Comparison of ENCODE assay signal across 22 mouse cellular contexts in the genomic region with DNA sequence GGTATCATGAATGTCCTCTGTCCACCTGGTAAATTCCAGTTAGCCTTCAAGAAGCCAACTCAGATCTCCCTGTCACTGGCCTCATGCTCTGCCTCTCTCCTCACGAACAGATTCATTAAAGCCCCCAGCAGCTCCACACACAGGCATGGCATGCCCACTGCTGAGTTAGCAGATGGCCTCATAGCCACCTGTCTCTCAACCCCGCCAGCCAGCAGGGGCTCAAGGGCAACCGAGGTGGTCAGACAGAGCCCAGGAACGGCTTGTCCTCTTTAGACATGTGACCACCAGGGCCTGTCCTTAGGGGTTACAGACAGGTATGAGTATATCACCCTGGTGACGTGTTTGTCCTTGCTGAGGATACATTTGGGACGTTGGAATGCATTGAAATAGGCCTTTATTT. TPM values are rescaled to one million over a fixed set of nuclear protein-coding genes. Genes with fewer than 3 reads are reported as not detected.
DNase-seq lines count a peak whose midpoint lies in the region.
"Had no signal": no experiment of that assay in that cellular context is flagged by ENCODE, and none has a peak within 500 bp of the region (broad histone marks: within the 10 kb centered on the region; RNA-seq: fewer than 3 reads in every experiment).

No protein-coding gene starts in this region.

- peaks cover 31% of the 10 kb centered on the region for H3K4me1 ChIP-seq in heart, embryonic 10.5 days

- no peaks in the 10 kb centered on the region for H3K9me3 ChIP-seq in heart, embryonic 10.5 days
- H3K9me3 ChIP-seq: forebrain, embryonic 12.5 days; heart, embryonic 13.5 days; neural tube, embryonic 13.5 days had no signal

- H3K27ac ChIP-seq in heart, embryonic 10.5 days, result peak overlapping the region; percentile 73; the same call in 1 of the 2 replicates
- H3K27ac ChIP-seq: forebrain, embryonic 12.5 days; neural tube, embryonic 13.5 days had no signal

- no peak for DNase-seq in heart, embryonic 10.5 days (ENCODE audit: low spot score)
- DNase-seq in heart, adult 8-10 months (ENCODE audit: low spot score), result no peak
- peak; percentile 52 for DNase-seq in left cerebral cortex, postnatal 4 days
- no peak for DNase-seq in left cerebral cortex, adult 9 months (ENCODE audit: low spot score in 2 of 2)
- DNase-seq in cerebellum, postnatal 10 days, result peak; percentile 78 to 87
- no peak for DNase-seq in left cerebral cortex, postnatal 10 days (ENCODE audit: extremely low spot score in 1 of 2, low spot score in 2 of 2)
- no peak for DNase-seq in urinary bladder, postnatal 36 days (ENCODE audit: low spot score in 2 of 2)
- DNase-seq: kidney, adult 18-20 months; kidney, postnatal 25 days; layer of hippocampus, adult 9-11 months; lung, adult 18-20 months had no signal

- WGBS in heart, embryonic 10.5 days, result 62% methylated on average over 6 of the region's 6 CpGs

- intact Hi-C loops in left cerebral cortex, postnatal 4 days (cut with DNase I), result no loop called here
- intact Hi-C loops in left cerebral cortex, postnatal 10 days (cut with DNase I), result no loop called here

- no peak overlapping the region for H3K4me3 ChIP-seq in heart, embryonic 10.5 days
- H3K4me3 ChIP-seq: forebrain, embryonic 12.5 days; heart, embryonic 13.5 days; neural tube, embryonic 13.5 days had no signal

- 0 out of 2 replicates have a peak, but pooled peaks cover 4% of the 10 kb centered on the region for H3K27me3 ChIP-seq in heart, embryonic 10.5 days (ENCODE audit: insufficient read depth, poor library complexity, severe bottlenecking)
- H3K27me3 ChIP-seq: heart, embryonic 13.5 days had no signal

- no peaks in the 10 kb centered on the region for H3K36me3 ChIP-seq in heart, embryonic 10.5 days
- H3K36me3 ChIP-seq: forebrain, embryonic 12.5 days; heart, embryonic 13.5 days; neural tube, embryonic 13.5 days had no signal

RNA-seq across cellular contexts. Expression of a gene that starts 19.9 kb away (rescaled TPM):
- 10.9 and 15.7 TPM in 2 replicates for polyA plus RNA-seq in heart, embryonic 10.5 days (2016; fragmentation: Nextera tagmentation; extraction: Ambion mirVana)
- total RNA-seq in heart, adult 8-10 months (2022), result 10 to 100 TPM in 2 of 4 experiments, 1 to 10 TPM in 2; 9.6 to 10.9 (median 10.1) TPM
- total RNA-seq in left cerebral cortex, postnatal 4 days (2021), result 1 to 10 TPM; 1.8 TPM
- total RNA-seq in left cerebral cortex, postnatal 10 days (2021), result 1 to 10 TPM; 1.1 to 1.7 TPM
- total RNA-seq: monocyte, adult 5-6 weeks had no signal

RNA-seq across cellular contexts. Expression of a gene that starts 49.1 kb away (rescaled TPM):
- 0.12 and 0.30 TPM in 2 replicates for polyA plus RNA-seq in heart, embryonic 10.5 days (2016; fragmentation: Nextera tagmentation; extraction: Ambion mirVana)
- under 1 TPM in 1 of 4 experiments, not detected in 3; 0.23 TPM for total RNA-seq in heart, adult 8-10 months (2022)
- total RNA-seq in left cerebral cortex, postnatal 4 days (2021), result under 1 TPM in 1 of 2 experiments, not detected in 1; 0.26 TPM
- not detected for total RNA-seq in left cerebral cortex, postnatal 10 days (2021)
- total RNA-seq: adrenal gland, postnatal 4 days; ES-E14; left cerebral cortex, postnatal 36 days; liver, adult 2 months; monocyte, adult 5-6 weeks had no signal
- polyA plus RNA-seq: forebrain, embryonic 12.5 days; frontal cortex, adult 2 months; liver, adult 2 months; stomach, embryonic 16.5 days; thymus, postnatal 0 days had no signal

Comparison
In these comparisons a context has a peak if more than half of its experiments do, and no peak if none do; other contexts are left out.
1. DNase-seq: peak in left cerebral cortex, postnatal 4 days (single experiment) and cerebellum, postnatal 10 days (2 of 2); none in heart, embryonic 10.5 days (single experiment), heart, adult 8-10 months (single experiment), left cerebral cortex, adult 9 months (0 of 2), left cerebral cortex, postnatal 10 days (0 of 2) and urinary bladder, postnatal 36 days (0 of 2).